In genomic region chr4:108869730-108870374, GRCm38 (mm10) we compare ENCODE assay signal across 8 mouse cellular contexts. TPM values are rescaled to one million over a fixed set of nuclear protein-coding genes. Genes with fewer than 3 reads are reported as not detected.
DNase-seq lines count a peak whose midpoint lies in the region; ATAC-seq lines count a peak whose summit lies in the region.

No protein-coding gene starts in this region.

- no peaks in the 10 kb centered on the region for H3K9me3 ChIP-seq in midbrain, embryonic 16.5 days (replicated peaks; ENCODE audit: control insufficient read depth, low read length, poor library complexity, severe bottlenecking)

- H3K9ac ChIP-seq in midbrain, embryonic 16.5 days (ENCODE audit: low read depth, low read length) = no peak overlapping the region

- H3K36me3 ChIP-seq in midbrain, embryonic 16.5 days (ENCODE audit: control insufficient read depth, insufficient read depth, low read length) = no peaks in the 10 kb centered on the region

- H3K4me2 ChIP-seq in midbrain, embryonic 16.5 days (ENCODE audit: low read length) = no peak overlapping the region

- ATAC-seq in midbrain, embryonic 16.5 days = peak; percentile 95

- H3K27ac ChIP-seq in midbrain, embryonic 16.5 days (ENCODE audit: low read length) = no peak overlapping the region

- peak; percentile 87 for DNase-seq in urinary bladder, postnatal 14 days (ENCODE audit: low spot score)
- DNase-seq in urinary bladder, postnatal 10 days (ENCODE audit: low spot score) = no peak
- peak; percentile 88 for DNase-seq in embryo, embryonic 11 days
- peak; percentile 45 for DNase-seq in gastrocnemius, postnatal 25 days
- DNase-seq in kidney, adult 18-20 months = peak; percentile 69
- peak; percentile 83 for DNase-seq in left cerebral cortex, postnatal 4 days
- peak; percentile 60 to 81 for DNase-seq in spleen, postnatal 10 days (ENCODE audit: low spot score in 2 of 2)

- WGBS in midbrain, embryonic 16.5 days = 39% methylated on average over 10 of the region's 10 CpGs

- H3K4me1 ChIP-seq in midbrain, embryonic 16.5 days (ENCODE audit: control insufficient read depth, insufficient read depth, low read length) = no peaks in the 10 kb centered on the region

- H3K4me3 ChIP-seq in midbrain, embryonic 16.5 days (ENCODE audit: low read depth, low read length) = no peak overlapping the region

- intact Hi-C loops in left cerebral cortex, postnatal 4 days (cut with DNase I) = loop anchor here (2.0 to 10.0 kb wide), 3 partner anchors 107 to 285 kb away; no protein-coding TSS in a partner anchor

- no peaks in the 10 kb centered on the region for H3K27me3 ChIP-seq in midbrain, embryonic 16.5 days (ENCODE audit: control insufficient read depth, insufficient read depth, low read depth, low read length)

RNA-seq across cellular contexts. Expression of gene Rab3b, which starts 9.0 kb away (rescaled TPM):
- total RNA-seq in gastrocnemius, postnatal 25 days (2021) = not detected
- total RNA-seq in left cerebral cortex, postnatal 4 days (2021) = 100 to 1,000 TPM; 133 to 134 TPM
- 155 and 204 TPM in 2 replicates for polyA plus RNA-seq in midbrain, embryonic 16.5 days (2015; fragmentation: Nextera tagmentation; extraction: Ambion mirVana)

RNA-seq across cellular contexts. Expression of gene A730015C16Rik, which starts 21.4 kb away (rescaled TPM):
- total RNA-seq in gastrocnemius, postnatal 25 days (2021) = not detected
- not detected for total RNA-seq in left cerebral cortex, postnatal 4 days (2021)
- polyA plus RNA-seq in midbrain, embryonic 16.5 days (2015; fragmentation: Nextera tagmentation; extraction: Ambion mirVana) = 0.79 and 1.1 TPM in 2 replicates

RNA-seq across cellular contexts. Expression of gene Kti12, which starts 22.3 kb away (rescaled TPM):
- total RNA-seq in gastrocnemius, postnatal 25 days (2021) = 10 to 100 TPM; 19.7 to 20.7 TPM
- total RNA-seq in left cerebral cortex, postnatal 4 days (2021) = 10 to 100 TPM; 17.4 to 19.2 TPM
- polyA plus RNA-seq in midbrain, embryonic 16.5 days (2015; fragmentation: Nextera tagmentation; extraction: Ambion mirVana) = 22.4 and 23.6 TPM in 2 replicates

RNA-seq across cellular contexts. Expression of gene Txndc12, which starts 35.5 kb away (rescaled TPM):
- 10 to 100 TPM; 12.0 to 15.1 TPM for total RNA-seq in gastrocnemius, postnatal 25 days (2021)
- 10 to 100 TPM; 52.4 to 55.6 TPM for total RNA-seq in left cerebral cortex, postnatal 4 days (2021)
- polyA plus RNA-seq in midbrain, embryonic 16.5 days (2015; fragmentation: Nextera tagmentation; extraction: Ambion mirVana) = 66.3 and 69.0 TPM in 2 replicates

RNA-seq across cellular contexts. Expression of gene Btf3l4, which starts 36.4 kb away (rescaled TPM):
- 10 to 100 TPM; 39.4 to 44.8 TPM for total RNA-seq in gastrocnemius, postnatal 25 days (2021)
- total RNA-seq in left cerebral cortex, postnatal 4 days (2021) = 100 to 1,000 TPM in 1 of 2 experiments, 10 to 100 TPM in 1; 99.8 to 114 TPM
- polyA plus RNA-seq in midbrain, embryonic 16.5 days (2015; fragmentation: Nextera tagmentation; extraction: Ambion mirVana) = 177 and 189 TPM in 2 replicates

Comparison
In these comparisons a context has a peak if more than half of its experiments do, and no peak if none do; other contexts are left out.
1. RNA of gene Rab3b, which starts 9.0 kb away (total RNA-seq): 133 to 134 TPM in left cerebral cortex, postnatal 4 days; not detected in gastrocnemius, postnatal 25 days; every median in the first group is over 10 times any median in the second.